Mouse (Mus musculus): Measurements from ENCODE around the gene Zfp974.

DNA sequence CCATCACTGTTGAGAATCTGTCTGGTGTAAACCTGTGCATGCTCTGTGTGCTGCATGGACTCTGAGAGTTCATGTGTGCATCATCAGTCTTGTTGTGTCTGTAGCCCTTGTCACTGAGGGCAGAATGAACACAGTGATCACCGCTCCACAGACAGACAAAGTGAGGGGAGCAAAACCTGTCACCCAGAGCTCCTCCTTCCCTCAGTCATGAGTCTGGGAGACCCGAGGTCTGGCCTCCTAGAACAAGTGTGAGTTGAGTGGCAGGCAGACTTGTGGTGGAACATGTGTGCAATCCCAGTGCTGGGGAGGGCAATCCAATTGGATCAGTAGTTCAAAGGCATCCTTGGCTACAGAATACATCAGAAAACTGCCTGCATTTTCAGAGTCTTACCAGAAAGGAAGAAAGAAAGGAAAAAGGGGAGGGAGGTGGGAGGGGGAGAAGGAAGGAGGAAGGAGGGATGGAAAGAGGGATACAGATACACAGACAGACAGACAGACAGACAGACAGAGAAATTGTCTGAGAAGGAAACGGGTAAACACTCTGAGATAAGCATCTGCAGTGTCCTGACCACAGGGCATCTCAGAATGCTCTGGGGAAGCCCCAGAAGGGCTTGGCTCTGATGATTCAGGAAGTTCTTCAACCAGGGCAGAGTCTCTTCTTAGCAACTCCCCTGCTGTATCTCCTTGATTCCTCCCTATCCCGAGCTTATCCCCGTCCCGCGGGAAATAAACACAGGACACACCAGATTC lies 4.0 kb upstream of the Zfp974 start:
- TF ChIP-seq POLR2A (IDR thresholded peaks at IDR 0.05; ENCODE audit: borderline replicate concordance, extremely low read depth, insufficient read depth, insufficient read length, poor library complexity, severe bottlenecking): no peak
- TF ChIP-seq CTCF (IDR thresholded peaks at IDR 0.05; ENCODE audit: borderline replicate concordance, extremely low read depth, insufficient read depth, insufficient read length): no peak
